Mouse (Mus musculus) thymus, postnatal 36 days (tissue): ENCODE results near the gene Mtmr14.

ENCODE experiments used
- DNase-seq, 2 experiments: peaks; one replicate each; pipeline ENCODE4 v3.0.0; 2022; ENCODE audit warnings: mixed read lengths in 2 of 2

The Mtmr14 gene

GRCm38 (mm10) chr6:113237542-113238270, at the start of gene Mtmr14:
Mtmr14 (plus strand) TSS chr6:113237843.
- peak; percentile 100 for DNase-seq

- no peak for DNase-seq
These were observed 43.7 kb upstream of the Mtmr14 start for GRCm38 (mm10) chr6:113193765-113194460.

DNA sequence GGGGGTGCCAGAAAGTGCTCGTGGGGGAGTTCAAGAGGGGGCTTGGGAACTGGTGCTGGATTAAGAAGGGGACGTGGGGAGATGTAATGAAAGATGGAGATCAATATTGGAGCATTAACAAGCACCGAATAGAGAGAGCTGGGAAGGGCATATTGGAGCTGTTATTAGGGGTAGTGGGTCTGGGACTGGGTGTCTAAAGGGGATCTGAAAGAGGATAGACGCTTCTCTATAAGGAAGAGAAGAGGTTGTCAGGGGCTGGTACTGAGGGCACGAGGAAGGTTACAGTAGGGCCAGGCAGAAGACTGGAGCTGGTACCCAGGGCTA, 43.2 kb upstream of the Mtmr14 start:
- DNase-seq: no peak

DNA sequence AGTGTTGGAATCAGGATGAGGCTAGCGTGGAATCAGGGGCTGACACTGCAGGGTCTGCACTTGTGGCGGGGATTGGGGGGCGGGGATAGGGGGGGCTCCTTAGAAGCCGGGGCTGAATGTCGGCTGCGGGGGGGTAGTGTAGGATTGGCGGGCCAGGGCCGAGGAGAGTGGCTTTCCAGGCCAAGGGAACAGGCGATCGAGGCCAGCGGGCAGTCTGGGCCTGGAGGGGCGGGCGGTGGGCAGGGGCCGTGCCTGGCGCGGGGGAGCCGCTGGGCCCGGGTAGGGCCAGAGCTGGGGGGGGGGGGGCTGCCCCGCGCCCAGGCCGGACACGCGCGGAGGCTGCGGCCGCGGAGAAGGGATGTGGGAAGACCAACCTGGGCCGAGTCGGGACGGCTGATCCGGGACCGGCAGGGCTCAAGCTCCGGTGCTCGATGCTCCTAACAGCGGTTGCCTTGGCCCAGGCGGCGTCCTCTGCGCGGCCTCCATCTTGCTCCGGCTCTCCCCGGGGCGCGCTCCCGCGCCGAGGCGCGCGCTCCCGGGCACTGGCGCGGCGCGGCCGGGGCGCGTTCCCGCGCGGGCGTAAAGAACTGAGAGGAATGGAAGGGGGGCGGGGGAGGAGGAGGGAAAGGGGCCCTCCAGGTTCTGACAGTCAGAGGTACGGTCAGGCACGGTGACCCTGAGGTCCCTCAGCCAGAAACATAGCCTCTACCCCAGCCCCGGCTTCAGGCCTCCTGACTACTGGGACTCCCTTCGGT, 42.6 kb upstream of the Mtmr14 start, which contains the start of gene Lhfpl4:
TSS of gene Lhfpl4 (minus strand) at position 544 of the 755 bp plus-strand sequence.
- no peak for DNase-seq

DNA sequence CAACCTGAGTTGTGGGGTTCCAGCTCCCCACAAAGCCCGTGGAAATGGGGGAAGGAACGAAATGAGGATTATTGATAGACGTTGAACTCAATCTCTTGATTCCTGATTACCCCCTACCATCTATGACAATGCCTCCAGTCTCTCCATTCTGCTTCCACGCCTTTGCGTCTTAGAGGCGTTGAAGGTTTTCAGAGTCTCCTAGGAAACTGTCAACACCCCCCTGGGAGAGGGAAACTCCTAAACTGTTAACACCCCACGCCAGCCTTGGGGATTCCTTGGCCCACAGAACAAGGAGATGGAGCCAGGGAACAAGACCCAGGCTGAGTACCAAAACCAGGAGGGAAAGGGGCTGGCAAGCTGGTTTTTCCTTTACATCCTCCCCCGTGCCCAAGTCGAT, 42.0 kb upstream of the Mtmr14 start:
- no peak for DNase-seq

GRCm38 (mm10) chr6:113216280-113216679, 21.4 kb upstream of the Mtmr14 start:
- no peak for DNase-seq

DNA sequence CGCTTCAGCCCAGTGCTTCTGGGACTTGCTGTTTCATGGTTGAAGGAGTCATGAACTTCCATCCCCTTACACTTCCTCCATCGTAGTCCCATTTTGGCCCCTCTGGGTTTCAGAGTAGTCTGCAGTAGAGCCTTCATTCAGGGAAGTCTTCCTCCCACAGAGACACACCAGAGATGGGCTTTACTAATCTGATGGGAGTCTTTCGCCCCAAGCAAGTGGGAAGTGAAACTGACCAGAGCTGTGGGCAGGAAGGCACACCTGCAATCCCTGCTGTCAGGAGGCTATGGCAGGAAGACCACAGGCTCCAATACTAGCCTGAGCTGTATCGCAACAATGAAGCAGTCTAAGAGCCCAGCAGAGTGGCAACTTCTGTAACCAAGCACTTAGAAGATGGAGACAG, 11.8 kb upstream of the Mtmr14 start:
- DNase-seq: no peak

GRCm38 (mm10) chr6:113226705-113227104, 10.9 kb upstream of the Mtmr14 start:
- DNase-seq: no peak

- DNase-seq: no peak
These were observed 2.5 kb upstream of the Mtmr14 start for GRCm38 (mm10) chr6:113235141-113235540.

GRCm38 (mm10) chr6:113238442-113238841, 799 bp downstream of the Mtmr14 start:
- peak in 1 of 2 experiments; percentile 11 for DNase-seq

- DNase-seq: no peak
These were observed 5.1 kb downstream of the Mtmr14 start for GRCm38 (mm10) chr6:113242753-113243152.

GRCm38 (mm10) chr6:113245585-113245984, 7.9 kb downstream of the Mtmr14 start:
- DNase-seq: no peak

GRCm38 (mm10) chr6:113250786-113251185, 13.1 kb downstream of the Mtmr14 start:
- no peak for DNase-seq

DNA sequence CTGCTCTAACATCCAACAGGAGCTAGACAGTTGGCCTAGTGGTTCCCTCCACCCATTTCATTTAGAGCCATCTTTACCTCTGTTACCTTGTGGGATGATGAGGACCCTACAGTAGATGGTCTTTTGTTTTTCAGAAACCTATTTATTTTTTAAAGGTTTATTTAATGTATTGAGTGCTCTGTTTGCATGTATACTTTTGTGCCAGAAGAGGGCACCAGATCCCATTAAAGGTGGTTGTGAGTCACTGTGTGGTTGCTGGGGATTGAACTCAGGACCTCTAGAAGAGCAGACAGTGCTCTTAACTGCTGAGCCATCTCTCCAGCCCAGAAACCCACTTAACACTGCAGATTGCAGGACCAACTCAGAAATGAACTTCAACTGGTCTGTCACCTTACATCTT, 14.3 kb downstream of the Mtmr14 start:
- no peak for DNase-seq

- no peak for DNase-seq
These were observed 17.3 kb downstream of the Mtmr14 start for GRCm38 (mm10) chr6:113254899-113255298.

DNA sequence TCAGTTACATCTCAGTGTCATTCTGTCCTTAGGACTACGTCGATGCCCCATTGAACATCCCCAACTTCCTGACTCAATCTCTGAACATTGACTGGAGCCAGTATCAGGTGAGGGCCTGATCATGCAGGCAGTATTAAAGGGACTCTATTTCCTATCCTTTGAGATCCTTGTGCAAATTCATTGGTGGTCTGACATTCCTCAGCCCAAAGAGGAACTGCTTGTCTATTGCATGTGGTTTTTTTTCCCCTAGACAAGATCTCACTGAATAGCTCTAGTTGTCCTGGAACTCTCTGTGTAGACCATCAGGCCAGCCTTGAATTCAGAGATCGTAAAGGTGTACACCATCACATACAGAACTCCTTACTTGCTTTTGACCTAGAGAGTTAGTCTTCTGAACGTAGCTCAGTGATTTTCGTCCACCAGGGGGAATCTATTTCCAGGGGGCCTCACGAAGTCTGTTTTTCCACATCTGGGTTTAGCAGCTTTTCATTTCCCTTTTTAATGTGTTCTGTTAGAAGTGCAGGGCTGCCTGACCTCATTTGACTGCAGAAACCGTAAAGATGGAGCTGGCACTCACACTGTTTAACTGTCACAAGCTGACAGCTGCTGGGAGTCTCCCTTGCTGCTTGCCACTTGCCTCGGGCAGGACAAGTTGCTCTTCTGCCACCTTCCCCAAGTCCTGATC, 23.7 kb downstream of the Mtmr14 start:
- DNase-seq: no peak

DNA sequence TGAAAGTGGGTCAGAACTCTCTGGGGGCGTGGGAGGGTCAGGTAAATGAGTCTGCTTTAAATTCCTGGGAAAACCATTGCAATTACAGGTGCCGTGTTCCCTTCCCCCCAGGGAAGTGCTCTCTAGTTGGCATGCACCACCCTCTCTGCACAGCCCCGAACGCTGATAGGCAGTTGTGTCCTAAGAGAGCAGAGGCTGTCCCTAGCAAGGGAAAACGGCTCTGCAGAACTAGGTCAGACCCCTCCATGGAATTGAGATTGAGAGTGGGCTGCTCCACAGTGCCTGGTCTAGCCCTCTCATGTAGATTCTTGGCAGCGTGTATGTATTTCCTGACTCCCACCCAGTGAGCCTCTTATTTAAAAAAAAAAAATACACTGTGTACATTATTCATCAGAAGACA, 25.9 kb downstream of the Mtmr14 start:
- no peak for DNase-seq

- DNase-seq: peak in 1 of 2 experiments; percentile 26
These were observed 26.8 kb downstream of the Mtmr14 start for GRCm38 (mm10) chr6:113264429-113264828.

DNA sequence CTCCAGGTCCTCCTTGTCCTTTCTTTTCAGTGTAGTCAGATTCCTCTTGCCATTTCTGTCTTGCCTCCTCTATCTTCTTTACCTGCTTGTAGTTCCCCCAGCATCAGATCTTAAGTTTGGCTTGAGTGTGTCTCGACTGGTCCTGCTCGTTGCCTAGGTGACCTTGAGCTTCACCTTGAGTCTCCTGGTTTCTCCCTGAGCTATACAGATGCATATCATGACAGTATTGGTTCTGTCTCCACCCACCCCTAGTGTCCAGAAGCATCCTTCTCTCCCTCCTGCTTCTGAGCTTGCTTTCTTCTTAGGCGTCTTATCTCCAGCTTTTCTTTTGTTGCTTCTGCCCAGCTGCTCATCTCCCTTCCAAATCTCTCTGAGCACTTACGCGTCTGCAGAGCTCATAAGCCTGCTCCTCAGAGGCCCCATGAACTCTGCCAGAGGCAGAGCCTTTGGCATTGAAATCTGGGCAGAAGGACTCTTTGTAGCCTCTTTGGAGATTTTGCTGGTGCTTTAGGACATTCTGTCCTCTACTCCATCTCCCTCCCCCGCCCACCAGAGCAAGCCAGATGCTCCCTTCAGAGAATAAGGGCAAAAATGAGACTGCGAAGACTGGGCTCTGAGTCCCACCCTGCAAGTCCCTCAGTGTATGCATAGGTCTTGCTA, 29.5 kb downstream of the Mtmr14 start:
- no peak for DNase-seq

DNA sequence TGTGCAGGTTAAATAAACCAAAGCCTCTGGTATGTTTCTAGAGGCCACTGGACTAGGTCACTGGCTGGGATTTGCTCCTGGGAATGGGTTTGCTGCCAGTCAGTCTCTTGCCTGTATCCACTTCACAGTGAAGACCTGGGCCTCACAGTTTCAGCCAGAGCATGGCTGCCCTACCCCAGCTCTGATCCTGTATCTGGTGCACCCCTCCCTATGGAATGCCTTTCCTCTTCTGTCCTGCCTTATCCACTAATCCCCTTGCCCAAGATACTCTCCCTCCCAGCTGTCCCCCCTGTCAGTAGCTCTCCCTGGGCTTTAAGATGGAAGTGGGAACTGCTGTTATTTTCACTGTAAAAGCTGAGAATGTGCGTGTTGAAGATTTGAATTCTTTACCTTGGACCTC, 30.3 kb downstream of the Mtmr14 start:
- DNase-seq: no peak

GRCm38 (mm10) chr6:113272365-113272764, 34.7 kb downstream of the Mtmr14 start:
- no peak for DNase-seq

DNA sequence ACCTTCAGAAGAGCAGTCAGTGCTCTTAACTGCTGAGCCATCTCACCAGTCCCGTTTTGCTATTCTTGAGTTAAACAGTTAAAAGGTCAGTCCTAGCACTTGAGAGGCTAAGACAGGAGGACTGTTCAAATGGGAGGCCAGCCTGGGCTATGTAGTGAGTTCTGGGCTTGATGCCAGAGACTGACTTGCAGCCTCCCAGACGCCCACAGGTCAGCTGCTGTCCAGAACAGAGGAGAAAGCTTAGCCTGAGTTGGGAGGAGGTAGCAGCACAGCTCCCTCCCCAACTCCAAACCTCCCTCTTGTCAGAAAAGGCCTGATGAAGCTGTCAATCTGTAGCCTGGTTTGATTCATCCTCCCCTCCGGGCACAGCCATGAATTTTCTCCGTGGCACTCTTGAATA, 39.2 kb downstream of the Mtmr14 start:
- DNase-seq: no peak

- DNase-seq: no peak
These were observed 44.0 kb downstream of the Mtmr14 start for GRCm38 (mm10) chr6:113281676-113282075.
